ENCODE assay signal across 8 mouse cellular contexts in genomic region chr9:78482386-78482785, GRCm38 (mm10). TPM values are rescaled to one million over a fixed set of nuclear protein-coding genes. Genes with fewer than 3 reads are reported as not detected.
DNase-seq lines count a peak whose midpoint lies in the region; ATAC-seq and TF ChIP-seq lines count a peak whose summit lies in the region.

No protein-coding gene starts in this region.

- WGBS in forebrain, embryonic 11.5 days: 5% methylated on average over 3 of the region's 3 CpGs
- 8% methylated on average over 3 of the region's 3 CpGs for WGBS in limb, embryonic 15.5 days
- WGBS in olfactory bulb, adult 2 months: 19% methylated on average over 3 of the region's 3 CpGs

- peaks cover 6% of the 10 kb centered on the region; the same call in 1 of the 2 replicates for H3K36me3 ChIP-seq in forebrain, embryonic 11.5 days (ENCODE audit: control insufficient read depth, insufficient read depth, low read length)
- peaks cover 20% of the 10 kb centered on the region for H3K36me3 ChIP-seq in limb, embryonic 15.5 days

- H3K4me2 ChIP-seq in forebrain, embryonic 11.5 days (ENCODE audit: low read depth, low read length, severe bottlenecking): peak overlapping the region; percentile 51
- peak overlapping the region; percentile 56 for H3K4me2 ChIP-seq in limb, embryonic 15.5 days

- H3K9me3 ChIP-seq in forebrain, embryonic 11.5 days (ENCODE audit: control insufficient read depth, low read length): no peaks in the 10 kb centered on the region
- no peaks in the 10 kb centered on the region for H3K9me3 ChIP-seq in limb, embryonic 15.5 days

- intact Hi-C loops in left cerebral cortex, adult 2 months (cut with DNase I): no loop called here
- intact Hi-C loops in left cerebral cortex, postnatal 36 days (cut with DNase I): no loop called here

- peak overlapping the region; percentile 92 for H3K9ac ChIP-seq in forebrain, embryonic 11.5 days (ENCODE audit: low read length)
- peak overlapping the region; percentile 54 for H3K9ac ChIP-seq in limb, embryonic 15.5 days

- TF ChIP-seq CTCF in left cerebral cortex, adult 2 months (IDR thresholded peaks at IDR 0.05): no peak
- TF ChIP-seq CTCF in olfactory bulb, adult 2 months (IDR thresholded peaks at IDR 0.05; ENCODE audit: insufficient read depth, low read depth, low read length): no peak

- no peaks in the 10 kb centered on the region for H3K27me3 ChIP-seq in forebrain, embryonic 11.5 days (ENCODE audit: control insufficient read depth, insufficient read depth, low read length)
- H3K27me3 ChIP-seq in limb, embryonic 15.5 days: no peaks in the 10 kb centered on the region

- no peak for DNase-seq in left cerebral cortex, adult 2 months (ENCODE audit: extremely low spot score in 1 of 2, low spot score in 2 of 2)
- DNase-seq in left cerebral cortex, postnatal 36 days (ENCODE audit: low spot score in 2 of 2): no peak
- no peak for DNase-seq in forebrain, embryonic 11.5 days (ENCODE audit: low spot score)
- no peak for DNase-seq in yolk sac, embryonic 10.5 days (ENCODE audit: low spot score)
- DNase-seq in cerebellum, postnatal 4 days (ENCODE audit: low spot score in 2 of 2): no peak
- no peak for DNase-seq in adrenal gland, postnatal 25 days

- peak overlapping the region; percentile 92 for H3K27ac ChIP-seq in left cerebral cortex, adult 2 months
- H3K27ac ChIP-seq in forebrain, embryonic 11.5 days (ENCODE audit: low read depth, low read length): peak overlapping the region; percentile 99
- peak overlapping the region; percentile 98 for H3K27ac ChIP-seq in limb, embryonic 15.5 days
- H3K27ac ChIP-seq in olfactory bulb, adult 2 months (ENCODE audit: insufficient read depth, low read depth, low read length): peak overlapping the region; percentile 93

- H3K4me1 ChIP-seq in forebrain, embryonic 11.5 days (replicated peaks; ENCODE audit: control insufficient read depth, insufficient read depth, low read length): peaks cover 4% of the 10 kb centered on the region; the same call in 1 of the 2 replicates
- H3K4me1 ChIP-seq in limb, embryonic 15.5 days: peaks cover 11% of the 10 kb centered on the region; the same call in 1 of the 2 replicates
- H3K4me1 ChIP-seq in olfactory bulb, adult 2 months (ENCODE audit: control insufficient read depth, insufficient read depth, low read length): peaks cover 4% of the 10 kb centered on the region; the same call in 1 of the 2 replicates

- no peak for ATAC-seq in forebrain, embryonic 11.5 days (replicated peaks; ENCODE audit: low FRiP score)
- no peak for ATAC-seq in limb, embryonic 15.5 days (ENCODE audit: insufficient number of reproducible peaks, low FRiP score, low TSS enrichment, low read depth)

- TF ChIP-seq POLR2A in olfactory bulb, adult 2 months (IDR thresholded peaks at IDR 0.05; ENCODE audit: insufficient read depth, low read depth, low read length): no peak

- peak overlapping the region; percentile 63 for H3K4me3 ChIP-seq in left cerebral cortex, adult 2 months
- peak overlapping the region; percentile 99 for H3K4me3 ChIP-seq in forebrain, embryonic 11.5 days (ENCODE audit: low read depth, low read length)
- peak overlapping the region; percentile 51 for H3K4me3 ChIP-seq in limb, embryonic 15.5 days
- peak overlapping the region; percentile 58; the same call in 1 of the 2 replicates for H3K4me3 ChIP-seq in olfactory bulb, adult 2 months (ENCODE audit: insufficient read depth, low read depth, low read length)

RNA-seq across cellular contexts. Expression of gene Eef1a1, which starts 6.6 kb away (rescaled TPM):
- 1,000 to 10,000 TPM; 2,077 to 2,174 TPM for total RNA-seq in left cerebral cortex, adult 2 months (2021)
- 1,000 to 10,000 TPM; 2,126 to 2,321 TPM for total RNA-seq in left cerebral cortex, postnatal 36 days (2021)
- polyA plus RNA-seq in forebrain, embryonic 11.5 days (2014; fragmentation: Nextera tagmentation; extraction: Ambion mirVana): 4,522 and 4,661 TPM in 2 replicates
- polyA plus RNA-seq in limb, embryonic 15.5 days (2015; fragmentation: Nextera tagmentation; extraction: Ambion mirVana): 4,450 and 5,127 TPM in 2 replicates
- 5,304 and 7,068 TPM in 2 replicates for polyA plus RNA-seq in olfactory bulb, adult 2 months (2012; ENCODE audit: insufficient read depth, insufficient read length, low replicate concordance, missing spikeins)
- total RNA-seq in adrenal gland, postnatal 25 days (2021): 6,460 and 8,956 TPM in 2 replicates

RNA-seq across cellular contexts. Expression of gene Gm17324, which starts 33.8 kb away (rescaled TPM):
- under 1 TPM; 0.63 to 0.65 TPM for total RNA-seq in left cerebral cortex, adult 2 months (2021)
- 1 to 10 TPM in 1 of 2 experiments, not detected in 1; 1.5 TPM for total RNA-seq in left cerebral cortex, postnatal 36 days (2021)
- polyA plus RNA-seq in forebrain, embryonic 11.5 days (2014; fragmentation: Nextera tagmentation; extraction: Ambion mirVana): 0.72 and 0.80 TPM in 2 replicates
- 0.71 and 0.83 TPM in 2 replicates for polyA plus RNA-seq in limb, embryonic 15.5 days (2015; fragmentation: Nextera tagmentation; extraction: Ambion mirVana)
- polyA plus RNA-seq in olfactory bulb, adult 2 months (2012; ENCODE audit: insufficient read depth, insufficient read length, low replicate concordance, missing spikeins): not detected in 2 replicates
- total RNA-seq in adrenal gland, postnatal 25 days (2021): not detected in 2 replicates

RNA-seq across cellular contexts. Expression of gene Mto1, which starts 34.4 kb away (rescaled TPM):
- 10 to 100 TPM; 24.6 to 27.3 TPM for total RNA-seq in left cerebral cortex, adult 2 months (2021)
- 10 to 100 TPM; 23.9 to 25.2 TPM for total RNA-seq in left cerebral cortex, postnatal 36 days (2021)
- 28.0 and 30.6 TPM in 2 replicates for polyA plus RNA-seq in forebrain, embryonic 11.5 days (2014; fragmentation: Nextera tagmentation; extraction: Ambion mirVana)
- 21.2 and 24.6 TPM in 2 replicates for polyA plus RNA-seq in limb, embryonic 15.5 days (2015; fragmentation: Nextera tagmentation; extraction: Ambion mirVana)
- not detected in 2 replicates for polyA plus RNA-seq in olfactory bulb, adult 2 months (2012; ENCODE audit: insufficient read depth, insufficient read length, low replicate concordance, missing spikeins)
- total RNA-seq in adrenal gland, postnatal 25 days (2021): 25.5 and 35.8 TPM in 2 replicates

RNA-seq across cellular contexts. Expression of gene Cgas, which starts 39.3 kb away (rescaled TPM):
- under 1 TPM; 0.35 to 0.52 TPM for total RNA-seq in left cerebral cortex, adult 2 months (2021)
- under 1 TPM; 0.39 to 0.86 TPM for total RNA-seq in left cerebral cortex, postnatal 36 days (2021)
- polyA plus RNA-seq in forebrain, embryonic 11.5 days (2014; fragmentation: Nextera tagmentation; extraction: Ambion mirVana): 0.39 and 0.44 TPM in 2 replicates
- 2.7 and 3.4 TPM in 2 replicates for polyA plus RNA-seq in limb, embryonic 15.5 days (2015; fragmentation: Nextera tagmentation; extraction: Ambion mirVana)
- polyA plus RNA-seq in olfactory bulb, adult 2 months (2012; ENCODE audit: insufficient read depth, insufficient read length, low replicate concordance, missing spikeins): not detected in 2 replicates
- total RNA-seq in adrenal gland, postnatal 25 days (2021): 1.1 and 1.6 TPM in 2 replicates
